Mouse (Mus musculus): ENCODE measurements around the gene Tnrc6c. TPM values are rescaled to one million over a fixed set of nuclear protein-coding genes. Genes with fewer than 3 reads are reported as not detected.
A peak's percentile ranks its signal among the peaks of the same experiment; 100 is the strongest.

The Tnrc6c gene
- total RNA-seq, 2 experiments from 2014 or later: 20.5 to 25.8 TPM

DNA sequence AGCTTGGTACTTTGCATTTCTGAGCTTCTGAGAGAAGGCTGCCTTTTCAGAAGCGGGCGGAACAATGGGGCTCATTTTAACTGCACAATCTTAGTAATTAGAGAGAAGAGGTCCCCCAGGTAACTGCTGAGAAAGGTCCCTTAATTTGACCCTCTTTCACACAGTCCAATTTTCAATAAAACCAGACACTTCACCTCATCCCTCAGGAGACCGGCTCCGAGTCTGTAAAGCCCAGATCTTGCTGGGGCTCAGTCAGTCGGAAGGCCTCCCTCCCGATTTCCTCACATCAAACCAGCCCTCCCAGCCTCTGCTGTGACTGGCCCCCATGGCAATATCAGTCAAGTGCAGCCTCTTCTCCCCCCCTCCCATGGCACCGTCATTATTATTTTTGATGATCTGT, 15.7 kb upstream of the Tnrc6c start:
- no peak for DNase-seq

DNA sequence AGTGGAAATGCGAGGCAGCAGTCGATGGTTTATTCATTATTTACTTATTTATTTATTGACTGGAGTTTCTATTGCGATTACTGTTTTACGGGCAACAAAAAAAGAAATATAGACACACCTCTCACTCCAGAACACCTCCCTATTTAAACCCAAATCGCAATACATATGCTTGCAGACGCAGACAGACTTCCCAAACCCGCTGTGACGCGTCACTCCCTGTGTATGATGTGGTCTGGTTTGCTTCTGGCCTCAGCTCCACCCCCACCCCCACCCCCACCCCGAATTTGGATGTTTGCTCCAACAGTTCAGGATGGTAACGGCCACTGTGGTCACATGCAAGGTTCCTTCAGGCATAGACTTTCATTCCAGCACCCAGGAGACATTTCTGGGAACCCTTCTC, 15.3 kb upstream of the Tnrc6c start:
- no peak for DNase-seq

DNA sequence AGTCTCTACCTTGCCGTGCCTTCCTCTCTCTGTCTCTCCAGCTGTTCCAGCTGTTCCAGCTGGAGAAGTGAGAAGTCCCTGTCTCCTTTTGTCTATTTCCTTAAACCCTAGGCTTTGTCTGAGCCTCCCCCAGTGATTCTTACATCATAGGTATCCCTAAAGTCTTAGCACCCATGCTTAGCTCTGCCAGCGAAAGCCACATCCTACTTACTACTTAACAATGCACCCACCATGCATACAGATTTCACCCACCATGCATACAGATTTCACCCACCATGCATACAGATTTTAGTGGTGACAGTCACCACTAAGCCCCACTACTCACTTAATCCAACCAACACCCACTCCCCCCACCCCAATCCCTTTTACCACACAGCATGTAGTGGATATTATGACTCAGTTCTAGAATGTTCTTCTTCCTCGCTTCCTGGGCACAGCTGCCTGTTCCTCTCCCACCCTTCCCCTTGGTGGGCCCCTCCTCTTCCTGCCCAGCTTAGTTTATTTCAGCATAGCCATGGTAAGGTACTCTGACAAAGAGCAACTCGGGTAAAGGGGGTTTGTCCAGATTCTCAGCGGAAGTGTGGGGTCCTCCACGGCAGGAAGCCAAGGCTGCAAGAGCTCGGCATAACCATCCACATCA, 14.6 kb upstream of the Tnrc6c start:
- DNase-seq: no peak

DNA sequence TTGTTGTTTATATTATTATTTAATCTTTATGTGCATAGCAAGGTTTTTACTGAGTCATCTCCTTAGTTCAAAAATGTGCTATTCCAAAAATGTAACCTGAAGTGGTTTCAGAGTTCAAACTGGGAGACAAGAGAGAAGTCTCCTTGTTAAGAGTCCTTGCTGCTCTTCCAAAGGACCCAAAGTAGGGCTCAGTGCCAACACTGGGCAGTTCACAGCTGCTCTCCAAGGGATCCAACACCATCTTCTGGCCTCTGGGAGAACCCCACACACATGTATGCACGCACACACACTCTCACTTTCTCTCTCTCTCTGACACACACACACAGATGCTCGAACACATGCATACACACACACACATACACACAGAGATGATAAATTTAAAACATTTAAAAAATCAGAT, 11.9 kb upstream of the Tnrc6c start:
- no peak for DNase-seq

DNA sequence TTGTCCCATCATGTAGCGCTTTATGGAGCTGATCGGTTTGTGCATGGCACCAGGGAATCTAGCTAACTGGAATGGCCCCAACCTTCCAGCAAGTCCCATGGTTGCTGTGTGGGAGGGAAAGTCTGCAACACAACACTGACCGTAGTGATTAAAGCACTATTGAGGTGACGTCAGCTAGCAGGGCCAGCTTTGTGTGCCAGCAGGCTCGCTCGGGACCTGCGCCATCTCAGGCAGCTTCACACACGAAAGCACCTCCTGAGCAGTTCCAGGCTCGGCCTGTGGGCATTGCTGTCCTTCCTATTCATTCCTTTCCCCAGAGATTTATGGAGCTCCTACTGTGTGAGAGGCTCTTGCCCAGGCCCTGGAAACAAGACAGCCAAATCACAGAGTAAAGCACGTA, 10.8 kb upstream of the Tnrc6c start:
- DNase-seq: no peak

DNA sequence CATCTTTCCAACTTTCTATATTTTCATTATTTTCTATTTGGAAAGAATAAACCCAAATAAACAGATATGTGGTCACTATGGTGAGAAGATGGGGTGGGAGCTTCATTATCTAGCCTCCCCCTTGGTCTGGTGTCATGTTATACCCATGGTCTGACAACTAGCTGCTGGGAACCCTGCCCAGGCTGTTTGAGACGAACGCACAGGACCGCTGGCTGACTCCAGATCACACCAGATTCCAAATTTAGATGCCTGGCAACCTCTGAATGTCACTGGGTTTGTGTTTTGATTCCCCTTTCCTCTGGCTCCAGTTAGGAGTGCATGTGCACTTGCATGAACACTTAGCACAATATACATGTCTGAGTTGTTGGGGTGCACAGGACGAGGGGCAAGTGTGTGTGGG, 7.3 kb upstream of the Tnrc6c start:
- peak; percentile 64 for DNase-seq

DNA sequence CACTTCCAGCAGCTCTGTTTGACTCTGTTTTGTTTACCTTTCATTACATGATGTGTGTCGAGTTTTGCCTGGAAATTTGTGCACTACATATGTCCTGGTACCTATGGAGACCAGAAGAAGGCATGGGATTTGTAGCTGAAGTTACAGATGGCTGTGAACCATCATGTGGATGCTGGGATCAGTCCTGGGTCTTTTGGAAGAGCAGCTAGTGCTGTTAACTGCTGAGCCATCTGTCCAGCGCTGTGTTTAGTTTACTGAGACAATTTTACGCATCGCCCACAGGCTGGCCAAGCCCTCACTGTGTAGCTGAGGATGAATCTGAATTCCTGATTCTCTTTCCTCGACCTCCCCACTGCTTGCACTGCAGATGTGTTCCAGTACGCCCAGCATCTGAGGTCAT, 6.1 kb upstream of the Tnrc6c start:
- no peak for DNase-seq

DNA sequence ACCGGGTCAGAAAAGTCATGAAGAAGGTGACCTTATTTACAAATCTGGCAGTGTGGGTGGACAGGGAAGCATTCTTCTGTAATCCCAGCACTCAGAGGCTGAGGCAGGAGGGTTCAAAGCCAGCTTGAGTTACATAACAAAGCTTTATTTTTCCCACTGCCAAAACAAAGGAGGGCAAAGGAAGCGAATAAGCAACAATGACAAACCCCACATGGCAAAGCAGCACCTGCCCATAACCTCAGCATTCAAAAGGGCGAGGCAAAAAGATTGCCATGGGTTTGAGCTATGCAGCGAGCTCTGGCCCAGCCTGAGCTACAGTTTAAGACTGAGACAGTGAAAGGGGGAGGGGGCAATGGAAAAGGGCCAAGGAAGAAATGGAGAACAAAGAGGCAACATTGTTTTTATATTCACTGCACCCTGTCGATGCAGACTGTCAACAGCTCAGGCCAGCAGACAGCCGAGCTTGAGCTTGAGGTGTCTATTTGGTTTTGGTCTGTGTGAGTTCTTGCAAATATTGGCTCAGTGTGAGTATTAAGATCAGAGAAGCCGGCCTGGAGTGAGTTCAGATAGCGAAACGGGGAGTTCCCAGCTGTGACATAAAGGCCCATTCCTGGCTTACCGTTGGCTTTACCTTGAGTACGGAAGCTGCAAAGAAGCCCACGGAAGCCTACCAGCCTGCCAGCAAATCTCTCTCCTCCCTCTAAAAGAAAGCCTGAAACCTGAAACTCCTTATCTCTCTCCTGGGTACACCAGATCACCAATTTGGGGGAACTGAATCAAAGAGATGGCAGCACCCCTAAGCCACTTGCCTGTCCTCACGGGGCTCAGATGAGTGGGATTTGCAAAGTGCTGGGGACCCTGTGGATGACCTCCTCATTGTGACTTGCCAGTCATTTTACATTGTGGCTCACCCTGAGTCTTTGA, 3.1 kb upstream of the Tnrc6c start:
- no peak for DNase-seq

DNA sequence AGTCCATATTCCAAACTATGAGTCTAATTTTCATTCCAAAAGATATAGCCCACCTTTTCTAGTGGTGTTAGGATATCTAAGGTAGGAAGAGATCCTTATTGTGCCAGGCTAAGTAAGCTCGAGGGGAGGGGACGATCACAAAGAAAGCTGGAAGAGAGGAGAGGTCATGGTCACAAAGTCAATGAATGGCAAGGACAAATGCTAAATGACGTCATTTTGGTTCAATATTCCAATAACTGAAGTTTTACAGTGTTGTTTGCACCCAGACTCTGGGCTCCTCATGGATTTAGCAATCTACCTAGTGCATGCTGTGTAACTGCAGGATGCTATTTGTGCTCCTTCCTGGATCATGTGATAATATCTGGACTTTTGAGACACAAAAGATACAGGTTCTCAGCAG, 1.2 kb upstream of the Tnrc6c start:
- DNase-seq: no peak

DNA sequence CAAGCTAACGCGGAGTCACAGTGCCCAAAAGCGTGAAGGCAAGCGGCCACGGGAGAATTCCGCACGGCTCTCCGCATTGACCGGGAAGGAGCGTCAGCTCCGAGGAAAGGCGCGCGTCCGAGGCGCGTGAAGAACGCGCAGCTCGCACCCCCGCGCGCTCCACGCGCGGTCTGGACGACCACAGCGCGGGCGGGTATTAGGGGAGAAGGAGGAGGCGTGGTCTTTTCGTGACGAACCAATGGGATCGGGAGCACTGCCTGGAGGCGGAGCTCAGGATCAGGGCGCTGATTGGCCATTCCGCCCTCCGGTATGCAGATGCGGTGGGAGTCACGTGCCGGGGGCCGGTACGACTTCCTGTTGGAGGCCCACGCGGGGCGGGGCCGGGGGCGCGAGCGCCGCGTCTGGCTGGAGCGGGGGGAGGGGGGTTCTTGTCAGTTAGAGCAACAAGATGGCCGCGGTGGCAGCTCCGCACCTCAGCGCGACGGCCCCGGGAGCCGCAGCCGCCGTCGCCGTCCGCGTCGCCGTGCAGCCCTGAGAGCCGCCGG, 363 bp downstream of the Tnrc6c start:
- DNase-seq: peak; percentile 97

DNA sequence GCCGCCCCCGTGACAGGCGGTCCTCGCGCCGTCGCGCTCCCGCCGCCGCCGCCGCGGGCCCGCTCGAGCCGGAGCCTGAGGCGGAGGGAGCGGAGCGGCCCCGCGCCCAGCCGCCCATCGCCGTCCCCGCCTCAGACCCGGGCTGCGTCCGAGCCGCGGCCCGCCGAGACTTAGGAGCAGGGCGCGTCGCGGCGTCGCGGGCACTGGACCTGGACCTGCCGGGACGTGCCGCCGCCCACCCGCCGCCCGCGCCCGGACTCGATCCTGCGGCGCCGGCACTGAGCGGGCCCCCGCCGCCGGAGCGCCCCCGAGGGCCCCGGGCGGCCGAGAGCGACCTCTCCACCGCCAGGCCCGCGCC, 824 bp downstream of the Tnrc6c start:
- no peak for DNase-seq

DNA sequence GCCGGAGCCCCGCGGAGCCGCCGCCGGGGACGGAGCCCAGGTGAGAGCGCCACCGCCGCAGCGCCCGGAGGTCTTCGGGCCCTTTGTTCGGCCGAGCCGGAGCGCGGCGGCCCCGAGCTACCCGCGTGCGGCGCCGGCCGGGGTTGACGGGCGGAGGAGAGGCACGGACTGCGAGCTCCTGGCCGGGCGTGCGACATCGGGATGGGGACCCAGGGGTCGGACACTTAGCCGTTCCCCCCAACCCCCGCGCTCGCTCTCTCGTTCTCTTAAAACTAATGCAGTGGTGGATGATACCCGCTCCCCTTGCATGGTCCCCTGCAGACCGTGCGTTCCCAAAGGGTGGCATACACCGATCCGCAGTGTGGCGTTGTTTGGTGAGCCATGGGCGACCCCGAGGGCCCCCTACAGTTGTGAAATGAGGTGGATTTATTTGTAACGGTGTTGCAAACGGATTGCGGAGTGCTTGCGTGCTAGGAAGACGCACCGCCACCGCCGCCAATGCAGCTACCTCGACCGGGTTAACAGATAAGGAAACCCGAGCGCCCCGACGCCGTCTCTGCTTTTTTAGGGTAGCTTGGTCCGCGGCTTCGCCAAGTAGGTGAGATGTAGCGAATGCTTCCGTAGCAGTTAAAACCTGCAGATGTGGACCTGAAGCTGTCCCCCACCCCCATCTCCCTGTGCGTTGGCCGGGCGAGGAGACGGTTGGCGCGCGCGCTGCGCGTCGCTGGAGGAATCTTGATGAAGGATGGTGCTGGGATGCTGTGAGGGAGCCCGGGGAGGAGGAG, 1.4 kb downstream of the Tnrc6c start:
- peak; percentile 56 for DNase-seq

DNA sequence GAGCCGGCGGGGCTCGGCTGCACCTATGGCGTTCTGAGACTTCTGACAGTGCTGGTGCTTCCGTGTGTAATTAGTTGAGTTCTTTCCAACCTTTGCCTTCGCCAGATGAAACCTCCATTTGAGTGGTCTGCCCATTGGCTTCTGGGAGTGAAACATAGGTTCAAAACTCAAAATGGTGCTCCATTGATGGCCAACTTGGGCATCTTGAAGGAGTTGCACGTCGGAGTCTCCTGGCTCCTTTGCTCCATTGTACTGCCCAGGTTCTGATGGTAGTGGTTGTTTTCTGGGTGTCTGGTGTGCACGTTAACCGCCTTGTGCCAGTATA, 1.9 kb downstream of the Tnrc6c start:
- no peak for DNase-seq

DNA sequence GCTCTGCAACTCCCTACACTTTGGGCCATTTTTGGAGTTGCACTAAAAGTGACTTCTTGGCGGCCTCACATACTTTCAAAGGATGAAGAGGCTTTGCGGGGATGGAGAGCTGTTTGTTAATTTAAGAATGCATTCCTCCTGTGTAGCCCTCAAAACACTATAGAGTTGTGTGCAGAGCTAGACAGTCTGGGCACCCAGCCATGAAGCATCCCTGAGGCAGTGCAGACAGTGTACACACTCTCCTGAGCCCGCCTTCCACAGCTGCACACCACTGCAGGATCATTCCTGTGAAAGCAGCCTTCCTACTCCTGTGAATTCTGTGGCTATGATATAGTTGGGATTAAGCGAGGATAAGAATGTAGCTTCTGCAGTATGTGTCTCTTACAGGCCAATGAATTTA, 4.9 kb downstream of the Tnrc6c start:
- peak; percentile 30 for DNase-seq

DNA sequence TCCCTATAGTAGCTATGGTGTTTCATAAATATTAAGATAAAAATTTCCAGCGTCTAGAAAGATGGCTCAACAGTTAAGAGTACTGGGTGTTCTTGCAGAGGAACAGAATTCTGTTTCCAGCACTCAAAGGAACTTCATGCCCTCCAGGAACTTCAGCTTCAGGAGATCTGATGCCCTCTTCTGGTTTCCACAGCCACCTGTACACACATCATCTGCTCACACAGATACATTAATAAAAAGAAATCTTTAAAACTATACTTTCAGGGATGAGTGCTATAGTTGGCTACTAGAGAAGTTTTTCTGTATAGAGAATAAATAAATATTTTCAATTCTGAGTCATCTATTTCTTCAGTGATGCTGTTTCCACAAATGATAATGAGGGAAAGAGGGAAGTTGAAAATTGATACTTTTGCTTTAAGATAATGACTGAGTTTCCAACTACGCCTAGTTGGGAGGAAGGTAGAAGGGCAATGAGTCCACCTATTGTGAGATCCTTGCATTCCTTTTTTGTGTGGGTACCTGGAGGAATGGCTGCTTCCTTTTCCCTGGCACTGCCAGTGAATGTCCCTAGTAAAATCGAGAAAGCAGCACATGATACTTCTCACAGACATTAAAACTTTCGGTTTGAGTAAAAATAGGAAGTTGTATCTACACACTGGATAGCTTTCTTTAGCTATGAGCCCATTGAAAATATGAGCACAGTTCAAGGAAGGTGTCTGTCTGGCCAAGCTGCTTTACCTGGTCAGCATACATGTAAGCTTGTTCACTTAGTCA, 9.1 kb downstream of the Tnrc6c start:
- DNase-seq: no peak

DNA sequence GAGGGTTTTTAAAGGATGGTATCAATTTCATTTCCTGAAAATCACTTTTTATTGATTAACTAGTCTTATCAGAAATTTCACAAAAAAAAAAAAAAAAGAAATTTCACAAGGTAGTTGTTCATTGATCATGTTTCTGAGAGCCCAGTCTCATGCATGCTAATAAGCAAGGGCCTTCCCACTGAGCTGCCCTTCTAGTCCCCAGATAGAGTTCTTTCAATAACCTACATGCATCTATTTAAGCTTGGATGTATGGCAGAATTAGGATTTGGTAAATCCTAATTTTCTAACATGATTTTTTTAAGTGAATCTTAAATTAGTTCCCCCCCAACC, 9.7 kb downstream of the Tnrc6c start:
- no peak for DNase-seq

DNA sequence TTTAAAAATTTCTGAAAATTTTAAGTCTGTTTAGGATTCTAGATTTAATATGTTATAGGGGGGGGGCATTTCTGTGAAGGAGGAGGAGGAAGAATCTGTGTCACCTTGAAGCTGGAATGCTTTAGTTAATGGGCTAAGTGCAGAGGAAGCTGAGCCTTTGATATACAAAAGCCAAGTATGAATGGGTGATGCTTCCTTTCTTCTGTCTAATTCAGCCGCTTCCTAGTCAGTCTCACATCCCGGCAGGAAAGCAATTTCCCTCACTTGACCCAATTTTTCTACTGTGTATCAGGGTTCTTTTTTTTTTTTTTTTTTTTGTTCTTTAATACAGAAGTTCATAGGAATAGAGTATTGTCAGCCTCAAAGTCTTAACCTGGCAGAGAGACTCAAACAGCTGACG, 11.1 kb downstream of the Tnrc6c start:
- DNase-seq: no peak

DNA sequence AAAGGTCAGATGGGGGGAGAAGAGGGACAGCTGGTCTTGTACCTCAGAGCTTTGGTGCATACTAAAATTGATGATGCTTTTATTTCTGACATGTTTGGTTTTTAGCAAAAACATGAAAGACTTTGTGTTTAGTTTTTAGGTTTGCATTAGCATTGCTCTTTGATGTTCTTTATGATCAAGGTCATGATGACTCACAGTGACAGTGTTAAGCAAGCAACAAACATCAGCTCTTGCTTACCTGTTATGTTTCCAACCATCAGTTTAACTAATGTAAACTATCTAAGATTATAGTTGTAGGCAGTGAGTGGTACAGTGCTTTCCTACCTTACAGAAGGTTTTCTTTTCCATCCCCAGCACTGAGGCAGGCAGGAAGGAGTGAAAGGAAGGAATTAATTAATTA, 12.5 kb downstream of the Tnrc6c start:
- DNase-seq: no peak

DNA sequence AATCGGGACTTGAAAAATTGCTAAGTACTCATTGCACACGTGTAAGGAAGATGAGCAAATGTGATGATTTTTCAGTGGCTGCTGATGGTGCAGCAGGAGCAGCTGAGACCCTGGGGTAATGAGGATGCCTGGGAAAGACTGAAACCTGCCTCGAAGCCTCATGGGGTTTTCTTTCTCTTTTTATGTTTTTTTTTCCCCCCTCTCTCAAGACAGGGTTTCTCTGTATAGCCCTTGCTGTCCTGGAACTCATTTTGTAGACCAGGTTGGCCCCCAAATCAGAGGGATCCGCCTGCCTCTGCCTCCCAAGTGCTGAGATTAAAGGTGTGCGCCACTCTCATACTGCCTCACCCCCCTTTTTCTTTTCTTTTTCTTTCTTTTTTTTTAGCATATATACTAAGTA, 13.1 kb downstream of the Tnrc6c start:
- no peak for DNase-seq

DNA sequence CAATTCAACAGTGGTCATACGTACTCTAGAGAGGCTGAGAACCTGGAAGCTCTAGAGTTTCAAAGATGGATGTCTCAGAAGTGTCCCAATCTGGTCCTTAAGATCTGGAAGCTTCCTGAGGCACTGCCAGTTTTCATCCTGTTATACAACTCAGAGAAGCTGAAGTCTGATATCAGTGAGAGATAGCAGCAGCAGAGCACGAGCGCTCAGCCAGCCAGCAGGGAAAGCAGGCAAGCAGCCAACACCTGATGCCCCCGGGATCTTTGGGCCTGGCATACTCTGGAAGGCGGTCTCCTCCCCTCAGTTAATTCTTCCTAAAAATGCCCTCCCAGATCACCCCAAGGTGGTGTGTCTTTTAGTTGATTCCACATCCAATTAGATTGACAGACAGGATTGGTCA, 13.7 kb downstream of the Tnrc6c start:
- DNase-seq: no peak

DNA sequence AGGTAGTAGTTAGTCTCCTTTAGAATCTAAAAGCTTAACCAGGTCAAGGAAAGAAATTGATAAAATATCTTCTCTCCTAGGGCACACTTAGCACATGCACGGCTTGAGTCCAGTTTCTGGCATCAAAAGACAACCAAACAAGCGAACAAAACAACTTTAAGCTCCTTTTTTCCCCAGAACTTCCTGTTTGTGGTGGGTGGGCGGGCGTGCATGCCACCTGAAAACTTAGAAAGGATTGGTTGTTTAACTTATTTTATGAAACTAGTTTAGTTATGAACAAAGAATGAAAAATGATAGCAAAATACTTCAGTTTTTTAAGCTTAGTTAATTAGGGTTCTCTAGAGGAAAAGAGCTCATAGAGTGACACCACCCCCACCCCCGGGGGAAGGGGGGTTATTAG, 17.5 kb downstream of the Tnrc6c start:
- DNase-seq: no peak

DNA sequence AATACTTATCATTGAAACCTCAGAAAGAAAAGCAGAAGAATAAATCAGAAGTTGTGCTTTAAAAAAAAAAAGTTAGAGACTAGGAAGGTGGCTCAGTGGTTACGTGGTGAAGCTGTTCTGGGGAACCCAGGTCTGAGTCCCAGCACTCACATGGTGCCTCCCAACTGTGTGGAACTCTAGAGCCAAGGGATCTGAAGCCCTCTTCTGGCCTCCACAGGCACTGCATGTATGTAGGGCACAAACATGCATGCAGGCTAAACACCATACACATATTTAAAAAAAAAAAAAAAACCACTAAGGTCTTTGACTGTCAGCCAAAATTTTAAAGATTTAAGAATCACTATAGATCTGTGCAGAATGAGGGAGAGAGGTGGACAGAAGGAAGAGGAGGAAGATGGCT, 20.4 kb downstream of the Tnrc6c start:
- DNase-seq: no peak

DNA sequence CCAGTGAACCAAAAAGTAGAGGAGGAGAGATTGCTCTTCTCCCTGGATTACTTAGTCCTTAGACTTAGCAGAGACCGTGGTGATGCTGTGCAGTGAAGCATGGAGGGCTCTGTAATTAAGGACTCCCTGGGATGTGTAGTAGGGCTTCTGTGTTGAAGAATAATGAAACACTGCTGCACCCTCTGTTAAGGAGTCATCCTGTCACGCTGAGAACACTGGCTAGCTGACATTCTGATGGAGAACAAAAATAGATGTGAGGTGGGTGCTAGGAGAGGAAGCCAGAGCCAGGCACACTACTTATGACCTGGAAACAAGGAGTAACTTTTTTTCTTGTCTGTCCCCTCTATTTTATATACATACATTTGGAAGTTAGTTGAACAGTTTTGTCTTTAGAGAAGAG, 22.6 kb downstream of the Tnrc6c start:
- DNase-seq: no peak
